Mouse (Mus musculus) liver, postnatal 0 days (tissue): ENCODE data around the gene Olfr803. TPM values are rescaled to one million over a fixed set of nuclear protein-coding genes. Genes with fewer than 3 reads are reported as not detected.

Experiments
- ATAC-seq: fragments of 200-750 bp; cut with Nextera tagmentation; 2 replicates; pipeline ENCODE4 v1.8.0; 2017; ENCODE audit warnings: mild to moderate bottlenecking, moderate library complexity
- DNase-seq: peaks from one replicate; pipeline ENCODE4 v3.0.0-alpha.2; 2016
- H3K27ac ChIP-seq: fragments of 300-500 bp; sonication (generic); 2 replicates; pipeline ENCODE4 v1.5.1; 2014; ENCODE audit warnings: antibody characterized with exemption, moderate library complexity, mild to moderate bottlenecking, low read depth
- H3K27me3 ChIP-seq: fragments of 300-500 bp; sonication (generic); 2 replicates; pipeline ENCODE4 v1.6.1; 2014; ENCODE audit warnings: low read length, control low read depth, mixed read lengths; ENCODE audit not compliant: insufficient read depth
- H3K36me3 ChIP-seq: fragments of 300-500 bp; sonication (generic); replicated peaks from 2 replicates; pipeline ENCODE4 v1.6.1; 2014; ENCODE audit warnings: mild to moderate bottlenecking, control low read depth, low read length, moderate library complexity, mixed read lengths; ENCODE audit not compliant: insufficient read depth
- H3K4me1 ChIP-seq: fragments of 300-500 bp; sonication (generic); 2 replicates; pipeline ENCODE4 v1.6.1; 2014; ENCODE audit warnings: antibody characterized with exemption, mild to moderate bottlenecking, control low read depth; ENCODE audit not compliant: insufficient read depth
- H3K4me2 ChIP-seq: fragments of 300-500 bp; sonication (generic); 2 replicates; pipeline ENCODE4 v1.6.1; 2014; ENCODE audit warnings: low read depth, mild to moderate bottlenecking, low read length, moderate library complexity, mixed read lengths
- H3K4me3 ChIP-seq: fragments of 300-500 bp; sonication (generic); 2 replicates; pipeline ENCODE4 v1.5.1; 2014; ENCODE audit warnings: low read depth, low read length
- H3K9ac ChIP-seq: fragments of 300-500 bp; sonication (generic); replicated peaks from 2 replicates; pipeline ENCODE4 v1.6.1; 2014; ENCODE audit warnings: mild to moderate bottlenecking, moderate library complexity
- H3K9me3 ChIP-seq: fragments of 300-500 bp; sonication (generic); 2 replicates; pipeline ENCODE4 v1.6.1; 2016; ENCODE audit warnings: mild to moderate bottlenecking, control low read depth, low read length, mixed read lengths
- CTCF ChIP-seq: sonication (generic); IDR thresholded peaks from 2 replicates; pipeline ENCODE4 v1.5.1; 2016; ENCODE audit warnings: antibody characterized with exemption, low read depth
- EP300 ChIP-seq: IDR thresholded peaks from 2 replicates; pipeline ENCODE4 v1.6.1; 2016; ENCODE audit warnings: antibody characterized with exemption, low read depth, mild to moderate bottlenecking
- WGBS: fragments of 180-500 bp; shearing (Covaris S2); extraction: QIAGEN DNeasy Blood & Tissue Kit; methylation state at CpG from one replicate; pipeline ENCODE4 v1.1.7; 2014; ENCODE audit not compliant: insufficient replicate concordance; 5-methylcytosine and 5-hydroxymethylcytosine counted together
- microRNA-seq: library from miRNA; unstranded; fragments of <30 nt; microRNA quantifications from one replicate; pipeline ENCODE4, GENCODE M21; 2016
- polyA plus RNA-seq: library from polyadenylated mRNA; unstranded; fragments of >200 nt; fragmentation: Nextera tagmentation; extraction: Ambion mirVana; gene quantifications from 2 replicates; pipeline ENCODE4 v1.2.1, GENCODE M21; 2015

Olfr803 gene
- polyA plus RNA-seq, 1 experiment from 2014 or later = not detected

DNA sequence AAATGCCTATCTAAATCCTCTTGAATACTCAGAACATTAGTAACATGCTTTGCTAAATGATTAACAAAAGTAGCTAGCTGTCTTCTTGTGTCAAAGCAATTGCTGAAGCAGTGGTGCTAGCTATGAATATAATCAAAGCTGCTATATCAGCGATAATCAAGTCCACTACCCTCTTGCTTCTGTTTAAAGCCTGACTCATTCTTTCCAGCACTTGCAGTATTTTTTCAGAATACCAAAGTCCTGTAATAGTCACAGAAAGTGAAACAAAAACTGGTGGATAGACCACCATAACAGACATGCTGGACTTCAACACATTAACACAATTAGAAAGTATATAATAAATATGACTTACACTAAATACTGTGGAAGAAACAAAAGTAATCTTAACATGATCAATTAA is 42.3 kb downstream of the Olfr803 start:
- H3K4me2 ChIP-seq = no peak overlapping the region
- TF ChIP-seq CTCF = no peak
- no peak for TF ChIP-seq EP300

More for the DNA sequence above, 42.3 kb downstream of the Olfr803 start:
- H3K4me3 ChIP-seq = no peak overlapping the region
- DNase-seq (no peak), ATAC-seq (no peak)
- H3K27me3 ChIP-seq = no peaks in the 10 kb centered on the region
- no peak overlapping the region for H3K27ac ChIP-seq
- H3K4me1 ChIP-seq = no peaks in the 10 kb centered on the region
- no peaks in the 10 kb centered on the region for H3K9me3 ChIP-seq
- WGBS = 70% methylated on average over 1 of the region's 1 CpGs
- H3K9ac ChIP-seq = no peak overlapping the region
- H3K36me3 ChIP-seq = no peaks in the 10 kb centered on the region

Small RNA genes lying within 50 kb of the gene (microRNA-seq; reads per million reads assigned to microRNA genes)
- not detected for gene Gm24485

Other genes starting within 250 kb of the Olfr803 start
- gene Olfr787, start 232.4 kb downstream of the Olfr803 start, polyA plus RNA-seq = not detected in 2 replicates
- not detected in 2 replicates for gene Olfr788, start 223.3 kb downstream of the Olfr803 start, polyA plus RNA-seq
- not detected in 2 replicates for gene Olfr789, start 209.5 kb downstream of the Olfr803 start, polyA plus RNA-seq
- not detected in 2 replicates for gene Olfr790, start 195.8 kb downstream of the Olfr803 start, polyA plus RNA-seq
- gene Olfr791, start 172.5 kb downstream of the Olfr803 start, polyA plus RNA-seq = not detected in 2 replicates
- not detected in 2 replicates for gene Olfr792, start 155.1 kb downstream of the Olfr803 start, polyA plus RNA-seq
- not detected in 2 replicates for gene Olfr794, start 126.6 kb downstream of the Olfr803 start, polyA plus RNA-seq
- gene Olfr796, start 81.7 kb downstream of the Olfr803 start, polyA plus RNA-seq = not detected in 2 replicates
- not detected in 2 replicates for gene Olfr798, start 66.4 kb downstream of the Olfr803 start, polyA plus RNA-seq
- gene Olfr799, start 56.8 kb downstream of the Olfr803 start, polyA plus RNA-seq = not detected in 2 replicates
- not detected in 2 replicates for gene Olfr800, start 36.6 kb downstream of the Olfr803 start, polyA plus RNA-seq
- gene Olfr801, start 20.4 kb downstream of the Olfr803 start, polyA plus RNA-seq = not detected in 2 replicates
- not detected in 2 replicates for gene Olfr802, start 6.1 kb downstream of the Olfr803 start, polyA plus RNA-seq
- gene Olfr804, start 8.9 kb upstream of the Olfr803 start, polyA plus RNA-seq = not detected in 2 replicates
- not detected in 2 replicates for gene Olfr805, start 35.1 kb upstream of the Olfr803 start, polyA plus RNA-seq
- gene Olfr806, start 47.6 kb upstream of the Olfr803 start, polyA plus RNA-seq = not detected in 2 replicates
- gene Olfr807, start 63.5 kb upstream of the Olfr803 start, polyA plus RNA-seq = not detected in 2 replicates
- gene Olfr808, start 71.2 kb upstream of the Olfr803 start, polyA plus RNA-seq = not detected in 2 replicates
- not detected in 2 replicates for gene Olfr809, start 80.4 kb upstream of the Olfr803 start, polyA plus RNA-seq
- gene Olfr810, start 100.6 kb upstream of the Olfr803 start, polyA plus RNA-seq = not detected in 2 replicates
- not detected in 2 replicates for gene Olfr811, start 110.1 kb upstream of the Olfr803 start, polyA plus RNA-seq
- gene Olfr812, start 151.8 kb upstream of the Olfr803 start, polyA plus RNA-seq = not detected in 2 replicates
- not detected in 2 replicates for gene Olfr813, start 161.1 kb upstream of the Olfr803 start, polyA plus RNA-seq
- gene Olfr814, start 185.6 kb upstream of the Olfr803 start, polyA plus RNA-seq = not detected in 2 replicates
- not detected in 2 replicates for gene Olfr815, start 211.6 kb upstream of the Olfr803 start, polyA plus RNA-seq
- gene Olfr816, start 221.3 kb upstream of the Olfr803 start, polyA plus RNA-seq = not detected in 2 replicates